10 mouse cellular contexts compared by ENCODE assay signal in the genomic region with DNA sequence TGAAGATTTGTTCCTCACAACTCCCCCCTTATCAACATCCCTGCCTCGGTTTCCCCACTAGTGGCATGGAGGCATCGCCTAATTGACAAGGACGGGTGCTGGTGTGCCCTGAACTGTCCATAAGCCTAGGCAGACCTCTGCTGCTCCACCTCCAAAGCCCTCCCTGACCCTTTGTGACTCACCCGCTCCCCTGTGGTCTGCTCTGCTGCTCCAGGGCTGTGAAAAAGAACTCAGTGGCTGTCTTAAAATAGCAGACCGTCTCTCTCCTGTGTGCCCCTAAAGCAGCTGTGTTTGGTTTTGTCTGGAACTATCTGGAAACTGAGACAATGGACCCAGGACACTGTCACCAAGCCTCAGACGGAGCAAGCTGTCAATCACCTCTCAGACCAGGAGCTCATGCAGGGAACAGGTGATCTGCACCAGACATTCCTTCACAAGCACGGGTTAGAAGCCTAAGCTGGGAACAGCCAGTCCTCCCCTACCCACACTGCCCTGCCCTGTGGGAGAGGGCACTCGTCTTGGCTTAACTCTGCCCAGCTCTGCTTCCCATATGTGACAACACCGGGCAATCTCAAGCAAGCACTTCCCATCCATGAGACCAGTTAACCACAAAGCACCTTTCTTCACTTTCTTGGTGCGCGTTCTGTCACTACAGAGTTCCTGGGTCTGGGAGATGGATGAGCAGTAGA. TPM values are rescaled to one million over a fixed set of nuclear protein-coding genes. Genes with fewer than 3 reads are reported as not detected.
DNase-seq lines count a peak whose midpoint lies in the region; ATAC-seq and TF ChIP-seq lines count a peak whose summit lies in the region.
"Had no signal": no experiment of that assay in that cellular context is flagged by ENCODE, and none has a peak within 500 bp of the region (broad histone marks: within the 10 kb centered on the region; RNA-seq: fewer than 3 reads in every experiment).

No protein-coding gene starts in this region.

- no peaks in the 10 kb centered on the region for H3K36me3 ChIP-seq in kidney, embryonic 15.5 days
- H3K36me3 ChIP-seq in limb, embryonic 15.5 days, result no peaks in the 10 kb centered on the region
- no peaks in the 10 kb centered on the region for H3K36me3 ChIP-seq in intestine, postnatal 0 days (ENCODE audit: control insufficient read depth, insufficient read depth)

- no peak for DNase-seq in kidney, postnatal 36 days
- DNase-seq in 416B (ENCODE audit: low read depth) (peak; percentile 19), R1 (ENCODE audit: low read depth, low spot score) (peak; percentile 39)
- DNase-seq in cerebellum, postnatal 36 days, result no peak

- no peaks in the 10 kb centered on the region for H3K27me3 ChIP-seq in kidney, embryonic 15.5 days
- H3K27me3 ChIP-seq in limb, embryonic 15.5 days, result no peaks in the 10 kb centered on the region
- H3K27me3 ChIP-seq in intestine, postnatal 0 days (replicated peaks; ENCODE audit: control insufficient read depth, insufficient read depth, low read length), result no peaks in the 10 kb centered on the region

- WGBS in kidney, embryonic 15.5 days, result 72% methylated on average over 11 of the region's 11 CpGs
- 64% methylated on average over 11 of the region's 11 CpGs for WGBS in limb, embryonic 15.5 days
- 65% methylated on average over 11 of the region's 11 CpGs for WGBS in intestine, postnatal 0 days

- H3K4me2 ChIP-seq in kidney, embryonic 15.5 days, result no peak overlapping the region
- H3K4me2 ChIP-seq in limb, embryonic 15.5 days, result no peak overlapping the region
- no peak overlapping the region for H3K4me2 ChIP-seq in intestine, postnatal 0 days (replicated peaks; ENCODE audit: low read depth)

- peak; percentile 48; the same call in 1 of the 2 replicates for ATAC-seq in kidney, embryonic 15.5 days (replicated peaks; ENCODE audit: low FRiP score)
- ATAC-seq in limb, embryonic 15.5 days (ENCODE audit: insufficient number of reproducible peaks, low FRiP score, low TSS enrichment, low read depth), result peak; percentile 40; the same call in 1 of the 2 replicates
- ATAC-seq in intestine, postnatal 0 days, result no peak
- ATAC-seq in inflammation-experienced regulatory T-cells, adult 6 months, result no peak

- H3K4me3 ChIP-seq in kidney, embryonic 15.5 days (replicated peaks), result no peak overlapping the region
- H3K4me3 ChIP-seq in limb, embryonic 15.5 days, result no peak overlapping the region
- no peak overlapping the region for H3K4me3 ChIP-seq in intestine, postnatal 0 days (ENCODE audit: low read depth, low read length)
- H3K4me3 ChIP-seq: heart, adult 2 months had no signal

- no peak overlapping the region for H3K27ac ChIP-seq in kidney, embryonic 15.5 days
- H3K27ac ChIP-seq in limb, embryonic 15.5 days, result no peak overlapping the region
- no peak overlapping the region for H3K27ac ChIP-seq in intestine, postnatal 0 days (ENCODE audit: low read depth, low read length)
- H3K27ac ChIP-seq: heart, adult 2 months had no signal

- TF ChIP-seq CTCF in intestine, postnatal 0 days (IDR thresholded peaks at IDR 0.05; ENCODE audit: low read depth), result no peak

- no peaks in the 10 kb centered on the region for H3K9me3 ChIP-seq in kidney, embryonic 15.5 days (replicated peaks)
- H3K9me3 ChIP-seq in limb, embryonic 15.5 days, result no peaks in the 10 kb centered on the region
- no peaks in the 10 kb centered on the region for H3K9me3 ChIP-seq in intestine, postnatal 0 days (ENCODE audit: control insufficient read depth)

- peaks cover 8% of the 10 kb centered on the region; the same call in 1 of the 2 replicates for H3K4me1 ChIP-seq in kidney, embryonic 15.5 days
- 0 out of 2 replicates have a peak, but pooled peaks cover 2% of the 10 kb centered on the region for H3K4me1 ChIP-seq in limb, embryonic 15.5 days
- no peaks in the 10 kb centered on the region for H3K4me1 ChIP-seq in intestine, postnatal 0 days (replicated peaks; ENCODE audit: control insufficient read depth, insufficient read depth, low read length)

- H3K9ac ChIP-seq in kidney, embryonic 15.5 days, result no peak overlapping the region
- no peak overlapping the region for H3K9ac ChIP-seq in limb, embryonic 15.5 days
- no peak overlapping the region for H3K9ac ChIP-seq in intestine, postnatal 0 days (ENCODE audit: low read depth, low read length)

RNA-seq across cellular contexts. Expression of a gene that starts 20.8 kb away (rescaled TPM):
- polyA plus RNA-seq in kidney, embryonic 15.5 days (2015; fragmentation: Nextera tagmentation; extraction: Ambion mirVana), result 0.53 and 0.80 TPM in 2 replicates
- polyA plus RNA-seq in limb, embryonic 15.5 days (2015; fragmentation: Nextera tagmentation; extraction: Ambion mirVana), result 0.78 and 0.79 TPM in 2 replicates
- polyA plus RNA-seq in intestine, postnatal 0 days (2015; fragmentation: Nextera tagmentation; extraction: Ambion mirVana), result 0.21 TPM in 1 of 2 replicates, not detected in the other
- not detected for polyA plus RNA-seq in inflammation-experienced regulatory T-cells, adult 6 months (2017; shearing (Covaris generic))
- polyA plus RNA-seq: liver, adult 2 months had no signal

RNA-seq across cellular contexts. Expression of a gene that starts 24.4 kb away (rescaled TPM):
- polyA plus RNA-seq in kidney, embryonic 15.5 days (2015; fragmentation: Nextera tagmentation; extraction: Ambion mirVana), result 11,555 and 13,702 TPM in 2 replicates
- polyA plus RNA-seq in limb, embryonic 15.5 days (2015; fragmentation: Nextera tagmentation; extraction: Ambion mirVana), result 16,413 and 16,715 TPM in 2 replicates
- polyA plus RNA-seq in intestine, postnatal 0 days (2015; fragmentation: Nextera tagmentation; extraction: Ambion mirVana), result 860 and 1,295 TPM in 2 replicates
- 10 to 100 TPM; 11.3 to 24.9 (median 18.9) TPM for polyA plus RNA-seq in inflammation-experienced regulatory T-cells, adult 6 months (2017; shearing (Covaris generic))

RNA-seq across cellular contexts. Expression of a gene that starts 27.0 kb away (rescaled TPM):
- 18.2 and 21.8 TPM in 2 replicates for polyA plus RNA-seq in kidney, embryonic 15.5 days (2015; fragmentation: Nextera tagmentation; extraction: Ambion mirVana)
- polyA plus RNA-seq in limb, embryonic 15.5 days (2015; fragmentation: Nextera tagmentation; extraction: Ambion mirVana), result 28.4 and 28.6 TPM in 2 replicates
- polyA plus RNA-seq in intestine, postnatal 0 days (2015; fragmentation: Nextera tagmentation; extraction: Ambion mirVana), result 3.2 TPM in 2 replicates
- polyA plus RNA-seq in inflammation-experienced regulatory T-cells, adult 6 months (2017; shearing (Covaris generic)), result not detected

RNA-seq across cellular contexts. Expression of a gene that starts 33.9 kb away (rescaled TPM):
- 2.3 and 2.5 TPM in 2 replicates for polyA plus RNA-seq in kidney, embryonic 15.5 days (2015; fragmentation: Nextera tagmentation; extraction: Ambion mirVana)
- polyA plus RNA-seq in limb, embryonic 15.5 days (2015; fragmentation: Nextera tagmentation; extraction: Ambion mirVana), result 1.1 TPM in 2 replicates
- not detected in 2 replicates for polyA plus RNA-seq in intestine, postnatal 0 days (2015; fragmentation: Nextera tagmentation; extraction: Ambion mirVana)
- not detected for polyA plus RNA-seq in inflammation-experienced regulatory T-cells, adult 6 months (2017; shearing (Covaris generic))
- polyA plus RNA-seq: liver, adult 2 months had no signal

RNA-seq across cellular contexts. Expression of a gene that starts 37.3 kb away (rescaled TPM):
- 4,301 and 5,259 TPM in 2 replicates for polyA plus RNA-seq in kidney, embryonic 15.5 days (2015; fragmentation: Nextera tagmentation; extraction: Ambion mirVana)
- polyA plus RNA-seq in limb, embryonic 15.5 days (2015; fragmentation: Nextera tagmentation; extraction: Ambion mirVana), result 6,189 and 6,336 TPM in 2 replicates
- 405 and 624 TPM in 2 replicates for polyA plus RNA-seq in intestine, postnatal 0 days (2015; fragmentation: Nextera tagmentation; extraction: Ambion mirVana)
- polyA plus RNA-seq in inflammation-experienced regulatory T-cells, adult 6 months (2017; shearing (Covaris generic)), result 1 to 10 TPM; 3.7 to 7.5 (median 6.0) TPM

Comparison
In these comparisons a context has a peak if more than half of its experiments do, and no peak if none do; other contexts are left out.
1. ATAC-seq: peak in kidney, embryonic 15.5 days (single experiment) and limb, embryonic 15.5 days (single experiment); none in intestine, postnatal 0 days (single experiment) and inflammation-experienced regulatory T-cells, adult 6 months (single experiment).
2. DNase-seq: peak in 416B (single experiment) and R1 (single experiment); none in kidney, postnatal 36 days (0 of 2) and cerebellum, postnatal 36 days (0 of 2).
3. RNA of a gene that starts 24.4 kb away (polyA plus RNA-seq): 16,413 to 16,715 TPM in limb, embryonic 15.5 days, 11,555 to 13,702 TPM in kidney, embryonic 15.5 days and 860 to 1,295 TPM in intestine, postnatal 0 days; 11.3 to 24.9 TPM in inflammation-experienced regulatory T-cells, adult 6 months; every median in the first group is over 10 times any median in the second.